Mouse (Mus musculus) neural tube, embryonic 13.5 days (tissue): ENCODE measurements around the gene Mpp3. TPM values are rescaled to one million over a fixed set of nuclear protein-coding genes. Genes with fewer than 3 reads are reported as not detected.

Experiments
- ATAC-seq: fragments of 200-750 bp; cut with Nextera tagmentation; 2 replicates; pipeline ENCODE4 v1.8.0; 2017; ENCODE audit warnings: low read depth, mild to moderate bottlenecking, moderate TSS enrichment, moderate library complexity
- H3K27ac ChIP-seq: fragments of 300-500 bp; sonication (generic); replicated peaks from 2 replicates; pipeline ENCODE4 v1.5.1; 2015; ENCODE audit warnings: moderate library complexity, mild to moderate bottlenecking, inconsistent platforms
- H3K27me3 ChIP-seq: fragments of 300-500 bp; sonication (generic); 2 replicates; pipeline ENCODE4 v1.6.1; 2015; ENCODE audit warnings: mild to moderate bottlenecking, inconsistent platforms
- H3K36me3 ChIP-seq: fragments of 300-500 bp; sonication (generic); 2 replicates; pipeline ENCODE4 v1.6.1; 2015; ENCODE audit warnings: mild to moderate bottlenecking, inconsistent platforms
- H3K4me1 ChIP-seq: fragments of 300-500 bp; sonication (generic); replicated peaks from 2 replicates; pipeline ENCODE4 v1.6.1; 2015; ENCODE audit warnings: inconsistent platforms
- H3K4me2 ChIP-seq: fragments of 300-500 bp; sonication (generic); 2 replicates; pipeline ENCODE4 v1.6.1; 2015; ENCODE audit warnings: inconsistent platforms, mild to moderate bottlenecking, moderate library complexity
- H3K4me3 ChIP-seq: fragments of 300-500 bp; sonication (generic); 2 replicates; pipeline ENCODE4 v1.5.1; 2015; ENCODE audit warnings: mild to moderate bottlenecking, inconsistent platforms
- H3K9ac ChIP-seq: fragments of 300-500 bp; sonication (generic); 2 replicates; pipeline ENCODE4 v1.6.1; 2015; ENCODE audit warnings: moderate library complexity, mild to moderate bottlenecking, inconsistent platforms
- H3K9me3 ChIP-seq: fragments of 300-500 bp; sonication (generic); 2 replicates; pipeline ENCODE4 v1.6.1; 2016; ENCODE audit warnings: inconsistent platforms
- WGBS: fragments of 180-500 bp; shearing (Covaris S2); methylation state at CpG from one replicate; pipeline ENCODE4 v1.1.7; 2015; 5-methylcytosine and 5-hydroxymethylcytosine counted together
- polyA plus RNA-seq: library from polyadenylated mRNA; unstranded; fragments of >200 nt; fragmentation: Nextera tagmentation; extraction: Ambion mirVana; gene quantifications from 2 replicates; pipeline ENCODE4 v1.2.1, GENCODE M21; 2015

The Mpp3 gene
- polyA plus RNA-seq, 1 experiment from 2014 or later = 49.6 TPM

GRCm38 (mm10) chr11:101971410-101971809, 56.9 kb downstream of the Mpp3 start:
- no peak overlapping the region for H3K27ac ChIP-seq
- H3K9me3 ChIP-seq = no peaks in the 10 kb centered on the region
- H3K27me3 ChIP-seq = peaks cover 20% of the 10 kb centered on the region
- ATAC-seq = no peak
- WGBS = 46% methylated on average over 3 of the region's 3 CpGs
- no peak overlapping the region for H3K9ac ChIP-seq
- no peaks in the 10 kb centered on the region for H3K36me3 ChIP-seq
- peaks cover 16% of the 10 kb centered on the region for H3K4me1 ChIP-seq
- H3K4me2 ChIP-seq = no peak overlapping the region
- no peak overlapping the region for H3K4me3 ChIP-seq

GRCm38 (mm10) chr11:101969835-101970234, 58.4 kb downstream of the Mpp3 start:
- Histone ChIP-seq H3K4me2 (no peak overlapping the region), H3K9me3 (no peaks in the 10 kb centered on the region), H3K9ac (no peak overlapping the region), H3K27ac (no peak overlapping the region), H3K36me3 (no peaks in the 10 kb centered on the region), H3K4me3 (no peak overlapping the region), H3K27me3 (peaks cover 36% of the 10 kb centered on the region), H3K4me1 (peaks cover 29% of the 10 kb centered on the region)
- no peak for ATAC-seq
- 84% methylated on average over 13 of the region's 13 CpGs for WGBS

GRCm38 (mm10) chr11:101968791-101969190, 59.5 kb downstream of the Mpp3 start:
- Histone ChIP-seq H3K4me2 (no peak overlapping the region), H3K4me3 (no peak overlapping the region), H3K27me3 (peaks cover 46% of the 10 kb centered on the region), H3K9ac (no peak overlapping the region), H3K4me1 (peaks cover 39% of the 10 kb centered on the region), H3K9me3 (no peaks in the 10 kb centered on the region), H3K36me3 (no peaks in the 10 kb centered on the region), H3K27ac (no peak overlapping the region)
- peak; percentile 64 for ATAC-seq
- WGBS = 0% methylated on average over 5 of the region's 5 CpGs

GRCm38 (mm10) chr11:101968311-101968710, 60.0 kb downstream of the Mpp3 start:
- WGBS = 6% methylated on average over 7 of the region's 7 CpGs
- Histone ChIP-seq H3K4me2 (no peak overlapping the region), H3K27ac (no peak overlapping the region), H3K4me1 (peaks cover 44% of the 10 kb centered on the region), H3K9ac (no peak overlapping the region), H3K27me3 (peaks cover 51% of the 10 kb centered on the region), H3K9me3 (no peaks in the 10 kb centered on the region), H3K36me3 (no peaks in the 10 kb centered on the region), H3K4me3 (no peak overlapping the region)
- no peak for ATAC-seq

- Histone ChIP-seq H3K27ac (no peak within 1 kb of the TSS), H3K4me2 (no peak within 1 kb of the TSS), H3K4me3 (no peak within 1 kb of the TSS), H3K9ac (no peak within 1 kb of the TSS), H3K9me3 (no peaks in the 10 kb centered on the region), H3K36me3 (no peaks in the 10 kb centered on the region), H3K27me3 (peaks cover 63% of the 10 kb centered on the region), H3K4me1 (peaks cover 51% of the 10 kb centered on the region)
- WGBS = 17% methylated on average over 10 of the region's 10 CpGs
- ATAC-seq = no peak
These were observed 61.2 kb downstream of the Mpp3 start, which contains the start of gene Sost for GRCm38 (mm10) chr11:101966965-101967614. TSS of gene Sost (minus strand) at chr11:101967015.

- Histone ChIP-seq H3K9ac (no peak overlapping the region), H3K27me3 (peaks cover 79% of the 10 kb centered on the region), H3K4me1 (peaks cover 51% of the 10 kb centered on the region), H3K36me3 (no peaks in the 10 kb centered on the region), H3K4me2 (no peak overlapping the region), H3K4me3 (no peak overlapping the region), H3K27ac (no peak overlapping the region), H3K9me3 (no peaks in the 10 kb centered on the region)
- no peak for ATAC-seq
- 20% methylated on average over 2 of the region's 2 CpGs for WGBS
These were observed 62.7 kb downstream of the Mpp3 start for GRCm38 (mm10) chr11:101965553-101965952.

- Histone ChIP-seq H3K36me3 (no peaks in the 10 kb centered on the region), H3K9me3 (no peaks in the 10 kb centered on the region), H3K4me1 (peaks cover 51% of the 10 kb centered on the region), H3K9ac (no peak overlapping the region), H3K4me2 (peak overlapping the region; percentile 93; the same call in 1 of the 2 replicates), H3K4me3 (0 out of 2 replicates have a peak overlapping the region, but pooled peaks have one; percentile 54), H3K27me3 (peaks cover 84% of the 10 kb centered on the region), H3K27ac (no peak overlapping the region)
- WGBS = 3% methylated on average over 8 of the region's 8 CpGs
- no peak for ATAC-seq
These were observed 63.6 kb downstream of the Mpp3 start for GRCm38 (mm10) chr11:101964647-101965046.

GRCm38 (mm10) chr11:101963473-101964291, 64.6 kb downstream of the Mpp3 start:
- no peaks in the 10 kb centered on the region for H3K36me3 ChIP-seq
- 0 out of 2 replicates have a peak overlapping the region, but pooled peaks have one; percentile 33 for H3K27ac ChIP-seq
- H3K4me3 ChIP-seq = peak overlapping the region; percentile 54
- H3K9ac ChIP-seq = peak overlapping the region; percentile 75
- no peaks in the 10 kb centered on the region for H3K9me3 ChIP-seq
- peak overlapping the region; percentile 93 for H3K4me2 ChIP-seq
- H3K27me3 ChIP-seq = peaks cover 88% of the 10 kb centered on the region
- ATAC-seq = peak; percentile 32
- H3K4me1 ChIP-seq = peaks cover 51% of the 10 kb centered on the region
- WGBS = under 1% methylated on average over 78 of the region's 78 CpGs

- H3K9ac ChIP-seq = no peak overlapping the region
- peak overlapping the region; percentile 93 for H3K4me2 ChIP-seq
- 5% methylated on average over 11 of the region's 11 CpGs for WGBS
- peaks cover 44% of the 10 kb centered on the region for H3K4me1 ChIP-seq
- no peaks in the 10 kb centered on the region for H3K36me3 ChIP-seq
- H3K4me3 ChIP-seq = peak overlapping the region; percentile 54
- H3K9me3 ChIP-seq = no peaks in the 10 kb centered on the region
- ATAC-seq = no peak
- H3K27me3 ChIP-seq = peaks cover 85% of the 10 kb centered on the region
- H3K27ac ChIP-seq = no peak overlapping the region
These were observed 65.2 kb downstream of the Mpp3 start for GRCm38 (mm10) chr11:101963043-101963442.

- no peaks in the 10 kb centered on the region for H3K9me3 ChIP-seq
- peak; percentile 36; the same call in 1 of the 2 replicates for ATAC-seq
- no peak overlapping the region for H3K4me3 ChIP-seq
- WGBS = 54% methylated on average over 5 of the region's 5 CpGs
- no peak overlapping the region for H3K9ac ChIP-seq
- H3K4me1 ChIP-seq = peaks cover 10% of the 10 kb centered on the region
- no peaks in the 10 kb centered on the region for H3K36me3 ChIP-seq
- peaks cover 39% of the 10 kb centered on the region for H3K27me3 ChIP-seq
- H3K4me2 ChIP-seq = no peak overlapping the region
- no peak overlapping the region for H3K27ac ChIP-seq
These were observed 70.8 kb downstream of the Mpp3 start for GRCm38 (mm10) chr11:101957476-101957875.

- Histone ChIP-seq H3K27me3 (peaks cover 8% of the 10 kb centered on the region), H3K4me3 (no peak overlapping the region), H3K9me3 (no peaks in the 10 kb centered on the region), H3K4me2 (no peak overlapping the region), H3K27ac (no peak overlapping the region), H3K4me1 (peaks cover 14% of the 10 kb centered on the region), H3K36me3 (no peaks in the 10 kb centered on the region), H3K9ac (no peak overlapping the region)
- WGBS = 79% methylated on average over 4 of the region's 4 CpGs
- no peak for ATAC-seq
These were observed 74.8 kb downstream of the Mpp3 start for GRCm38 (mm10) chr11:101953441-101953840.
